Mouse (Mus musculus): ENCODE measurements around the gene Dcun1d4. TPM values are rescaled to one million over a fixed set of nuclear protein-coding genes. Genes with fewer than 3 reads are reported as not detected.

The Dcun1d4 gene
- 1 to 10 TPM; 3.5 to 5.5 TPM for total RNA-seq (2023)

GRCm38 (mm10) chr5:73480700-73481099 lies at the start of gene Dcun1d4:
TSS of gene Dcun1d4 (plus strand) at chr5:73481000.

Other genes starting within 250 kb of the Dcun1d4 start
- gene Fryl, start 224.4 kb upstream of the Dcun1d4 start, total RNA-seq (2023) = 100 to 1,000 TPM in 1 of 2 experiments, 10 to 100 TPM in 1; 86.8 to 112 TPM
- 10 to 100 TPM; 77.3 to 81.1 TPM for gene Ociad1, start 188.2 kb upstream of the Dcun1d4 start, total RNA-seq (2023)
- gene Ociad2, start 140.0 kb upstream of the Dcun1d4 start, total RNA-seq (2023) = under 1 TPM in 1 of 2 experiments, not detected in 1; 0.20 TPM
- not detected for gene Cwh43, start 74.9 kb upstream of the Dcun1d4 start, total RNA-seq (2023)
- gene Lrrc66, start 151.5 kb downstream of the Dcun1d4 start, total RNA-seq (2023) = not detected
- gene Sgcb, start 166.8 kb downstream of the Dcun1d4 start, total RNA-seq (2023) = 1 to 10 TPM; 3.1 to 6.2 TPM
- gene Spata18, start 170.4 kb downstream of the Dcun1d4 start, total RNA-seq (2023) = not detected